Mouse (Mus musculus) erythroblast, adult 5-6 weeks (primary cell): ENCODE measurements around the gene Ifitm2. TPM values are rescaled to one million over a fixed set of nuclear protein-coding genes. Genes with fewer than 3 reads are reported as not detected.
"Not testable (repeated sequence)": the region's sequence is repeated elsewhere in the genome, so short reads cannot be mapped to it uniquely, and the experiment has no call there.

Source experiments
- ATAC-seq: replicated peaks from 2 replicates; pipeline ENCODE4 v1.8.0; 2016; ENCODE audit warnings: moderate number of reproducible peaks, mild to moderate bottlenecking, moderate TSS enrichment, inconsistent platforms; ENCODE audit not compliant: poor library complexity, low FRiP score, severe bottlenecking
- total RNA-seq, 2 experiments: library from RNA; stranded (forward) in 1 of 2; stranded (reverse) in 1 of 2; fragments of 150-400 nt in 1 of 2; fragments of 200-764, 138-1000 nt in 1 of 2; gene quantifications; 2 replicates each; pipeline versions ENCODE4 v1.2.3 to v1.2.4; 2015 to 2017; ENCODE audit warnings: low replicate concordance in 2 of 2

The Ifitm2 gene
- total RNA-seq (2015; ENCODE audit: low replicate concordance) (133 and 151 TPM in 2 replicates), total RNA-seq (2017; ENCODE audit: low replicate concordance) (41.4 and 47.4 TPM in 2 replicates)

- ATAC-seq: no peak
These were observed at the start of gene Ifitm2, which contains the start of gene Gm45717 for GRCm38 (mm10) chr7:140955758-140956555. TSS of gene Ifitm2 (minus strand) at chr7:140955987. TSS of gene Gm45717 (minus strand) at chr7:140955937.

GRCm38 (mm10) chr7:141003248-141004010 is 47.6 kb upstream of the Ifitm2 start:
- ATAC-seq: no peak

- ATAC-seq: no peak
These were observed 45.3 kb upstream of the Ifitm2 start for GRCm38 (mm10) chr7:141000881-141001708.

DNA sequence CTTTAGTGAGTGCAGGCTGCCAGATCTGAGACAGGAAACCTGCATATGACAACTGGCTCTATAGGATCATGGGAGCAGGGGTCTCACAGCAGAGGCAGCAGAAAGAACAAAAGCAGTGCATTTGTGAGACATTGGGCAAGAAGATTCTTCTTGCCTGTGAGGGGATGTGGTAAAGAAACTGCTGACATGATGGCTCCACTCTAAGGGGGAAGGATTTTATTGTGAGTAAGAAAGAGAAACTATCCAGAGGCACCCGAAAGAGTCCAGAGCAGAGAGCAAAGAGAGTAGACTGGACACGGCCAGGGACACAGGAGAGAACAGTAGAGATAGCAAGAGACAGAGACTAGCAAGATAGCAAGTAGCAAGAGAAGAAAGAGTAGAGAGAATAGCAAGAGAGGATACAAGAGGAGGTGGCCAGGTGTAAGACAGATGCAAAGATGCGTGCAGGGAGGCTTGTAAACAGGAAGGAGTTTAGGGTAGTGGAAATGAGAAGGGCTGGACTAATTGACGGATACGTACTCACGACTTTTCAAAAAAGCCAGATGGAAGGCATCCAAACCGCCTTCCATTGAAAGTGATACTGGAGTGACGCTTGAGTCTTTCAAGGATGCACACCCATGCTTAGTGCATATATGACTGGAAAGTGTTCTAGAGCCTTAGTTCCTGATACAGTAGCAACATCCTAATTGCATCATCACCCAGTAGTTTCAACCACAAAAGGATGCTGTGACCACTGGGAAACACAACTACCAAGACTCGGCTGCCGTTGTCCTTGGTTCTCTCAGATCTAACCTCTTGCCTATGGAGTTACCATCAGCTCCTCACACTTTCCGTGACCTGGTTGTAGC is 43.3 kb upstream of the Ifitm2 start:
- ATAC-seq: no peak

DNA sequence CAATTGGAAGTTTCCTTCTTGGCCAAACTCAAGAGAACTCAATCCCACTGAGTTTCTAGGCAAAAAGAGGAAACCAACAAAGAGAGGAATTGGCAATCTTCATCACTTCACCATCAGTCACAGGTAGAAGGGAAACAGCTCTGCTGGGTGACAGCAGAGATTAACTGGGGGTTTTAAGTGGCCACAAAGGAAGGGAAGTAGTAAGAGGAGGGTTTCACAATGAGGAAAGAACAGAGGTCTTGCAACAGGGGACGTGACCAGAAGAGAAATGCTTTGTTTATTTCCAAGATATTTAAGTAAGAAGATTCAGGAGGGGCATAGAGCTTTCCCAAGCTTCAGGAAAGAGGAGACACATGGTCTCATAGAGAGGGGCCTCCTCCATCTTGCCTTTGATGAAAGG is 42.0 kb upstream of the Ifitm2 start:
- ATAC-seq: no peak

GRCm38 (mm10) chr7:140991117-140991689 is 35.4 kb upstream of the Ifitm2 start:
- ATAC-seq: no peak

- no peak for ATAC-seq
These were observed 34.8 kb upstream of the Ifitm2 start for GRCm38 (mm10) chr7:140990622-140991021.

DNA sequence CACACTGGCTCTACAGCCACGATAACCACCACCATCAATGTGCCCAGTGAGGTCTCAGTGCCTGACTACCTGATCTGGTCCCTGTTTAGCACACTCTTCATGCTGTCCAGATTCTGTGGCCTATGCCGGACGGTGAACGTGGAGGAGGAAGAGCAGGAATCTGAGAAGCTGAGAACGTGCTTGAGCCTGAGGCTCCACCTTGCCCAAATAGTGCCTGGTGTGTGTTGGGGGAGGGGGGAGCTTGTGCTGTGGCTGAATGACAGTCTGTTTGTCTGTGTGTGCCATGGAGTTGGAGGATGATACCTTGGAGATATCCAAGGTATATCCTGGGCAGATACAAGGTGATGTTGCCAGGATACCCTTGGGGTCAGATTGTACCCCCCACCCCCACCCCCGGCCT is 34.4 kb upstream of the Ifitm2 start:
- no peak for ATAC-seq

DNA sequence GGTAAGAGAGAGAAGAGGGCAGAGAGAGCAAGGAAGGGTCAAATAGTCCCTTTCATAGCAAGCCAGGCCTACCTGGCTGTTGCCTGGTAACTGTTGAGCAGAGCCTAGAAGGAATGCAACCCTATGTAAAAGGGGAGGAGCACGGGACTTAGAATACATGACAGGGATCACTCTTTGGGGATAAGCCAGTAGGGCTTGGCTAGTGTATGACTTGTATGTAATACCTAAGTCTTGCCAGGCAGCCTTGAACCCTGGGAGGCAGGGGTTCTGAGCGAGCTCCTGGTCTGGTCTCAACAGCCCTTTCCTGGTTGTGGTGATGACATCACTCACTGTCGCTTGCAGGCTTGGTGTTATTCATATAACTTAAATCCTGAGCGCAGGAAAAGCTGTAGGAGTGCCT is 33.2 kb upstream of the Ifitm2 start:
- ATAC-seq: no peak

DNA sequence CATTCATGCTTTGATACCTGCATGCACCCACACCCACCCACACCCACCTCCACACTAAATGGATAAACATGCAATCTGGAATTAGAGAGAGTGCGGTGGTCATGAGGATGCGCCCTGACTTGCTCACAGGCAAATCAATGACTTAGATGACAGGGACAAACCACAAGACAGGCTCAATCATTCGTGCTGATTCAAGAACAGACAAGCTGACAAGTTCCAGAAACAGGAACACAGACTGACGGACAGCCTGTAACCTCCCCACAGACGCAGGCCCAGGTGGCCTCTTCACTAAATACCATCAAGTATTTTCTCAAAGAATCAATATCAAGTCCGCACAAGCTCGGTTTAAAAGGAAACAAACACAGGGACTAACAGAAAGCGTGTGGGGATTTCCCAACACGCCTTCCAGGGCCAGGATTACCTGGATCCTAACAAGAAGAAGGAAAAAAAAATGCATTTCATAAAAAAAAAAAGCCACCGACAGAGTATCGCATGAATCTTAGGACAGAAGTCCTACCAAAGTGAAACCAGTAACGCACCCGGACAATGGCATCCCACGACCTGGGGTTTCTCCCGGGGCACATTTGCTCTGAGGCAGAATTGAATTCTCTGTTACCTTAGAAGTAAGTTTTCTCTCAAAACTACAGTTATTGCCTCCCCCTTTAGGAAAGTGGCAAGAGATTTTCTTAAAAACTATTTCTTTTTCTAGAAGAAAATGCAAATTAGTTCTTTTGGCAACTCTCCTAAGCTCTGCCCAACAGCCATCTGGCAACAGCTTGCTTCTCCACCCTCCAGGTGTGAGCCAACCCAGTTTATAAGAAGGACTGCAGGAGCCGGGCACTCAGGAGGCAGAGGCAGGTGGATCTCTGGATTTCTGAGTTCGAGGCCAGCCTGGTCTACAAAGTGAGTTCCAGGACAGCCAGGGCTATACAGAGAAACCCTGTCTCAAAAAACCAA is 31.7 kb upstream of the Ifitm2 start:
- no peak for ATAC-seq

DNA sequence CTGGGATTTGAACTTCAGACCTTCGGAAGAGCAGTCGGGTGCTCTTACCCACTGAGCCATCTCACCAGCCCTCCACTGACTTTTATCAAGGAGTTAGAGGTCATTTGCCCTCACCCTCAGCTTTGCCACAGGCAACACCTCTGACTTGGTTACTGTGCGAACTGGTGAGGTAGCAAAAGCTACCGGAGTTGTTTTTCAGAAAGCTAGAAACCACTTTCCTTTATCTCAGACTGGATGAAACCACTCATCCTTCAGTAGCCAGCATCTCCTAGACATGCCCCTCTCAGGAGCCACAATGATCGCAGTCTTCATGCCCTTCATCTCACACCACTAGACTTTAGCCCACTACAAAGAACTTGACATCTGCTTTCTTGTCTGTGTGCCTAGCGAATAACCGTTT is 27.2 kb upstream of the Ifitm2 start:
- no peak for ATAC-seq

DNA sequence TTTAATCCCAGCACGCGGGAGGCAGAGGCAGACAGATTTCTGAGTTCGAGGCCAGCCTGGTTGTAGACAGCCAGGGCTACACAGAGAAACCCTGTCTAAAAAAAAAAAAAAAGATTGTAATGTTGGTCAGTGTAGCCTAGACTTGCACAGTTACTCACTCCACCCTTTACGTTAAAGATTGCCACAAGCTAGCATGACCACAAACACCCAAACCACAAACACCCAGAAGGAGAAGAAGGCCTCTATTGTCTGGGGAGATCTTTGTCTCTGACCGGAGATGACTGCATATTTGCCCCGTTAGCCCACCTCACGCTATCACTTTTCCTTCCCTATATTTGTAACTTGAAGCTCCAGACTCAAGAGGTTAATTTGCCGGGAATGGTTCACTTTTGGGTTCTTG is 25.9 kb upstream of the Ifitm2 start:
- ATAC-seq: no peak

DNA sequence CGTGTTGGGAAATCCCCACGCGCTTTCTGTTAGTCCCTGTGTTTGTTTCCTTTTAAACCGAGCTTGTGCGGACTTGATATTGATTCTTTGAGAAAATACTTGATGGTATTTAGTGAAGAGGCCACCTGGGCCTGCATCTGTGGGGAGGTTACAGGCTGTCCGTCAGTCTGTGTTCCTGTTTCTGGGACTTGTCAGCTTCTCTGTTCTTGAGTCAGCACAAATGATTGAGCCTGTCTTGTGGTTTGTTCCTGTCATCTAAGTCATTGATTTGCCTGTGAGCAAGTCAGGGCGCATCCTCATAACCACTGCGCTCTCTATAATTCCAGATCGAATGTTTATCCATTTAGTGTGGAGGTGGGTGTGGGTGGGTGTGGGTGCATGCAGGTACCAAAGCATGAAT is 20.9 kb upstream of the Ifitm2 start:
- not testable (repeated sequence) for ATAC-seq

- ATAC-seq: no peak
These were observed 19.7 kb upstream of the Ifitm2 start for GRCm38 (mm10) chr7:140975465-140975864.

GRCm38 (mm10) chr7:140974940-140975339 is 19.2 kb upstream of the Ifitm2 start:
- no peak for ATAC-seq

DNA sequence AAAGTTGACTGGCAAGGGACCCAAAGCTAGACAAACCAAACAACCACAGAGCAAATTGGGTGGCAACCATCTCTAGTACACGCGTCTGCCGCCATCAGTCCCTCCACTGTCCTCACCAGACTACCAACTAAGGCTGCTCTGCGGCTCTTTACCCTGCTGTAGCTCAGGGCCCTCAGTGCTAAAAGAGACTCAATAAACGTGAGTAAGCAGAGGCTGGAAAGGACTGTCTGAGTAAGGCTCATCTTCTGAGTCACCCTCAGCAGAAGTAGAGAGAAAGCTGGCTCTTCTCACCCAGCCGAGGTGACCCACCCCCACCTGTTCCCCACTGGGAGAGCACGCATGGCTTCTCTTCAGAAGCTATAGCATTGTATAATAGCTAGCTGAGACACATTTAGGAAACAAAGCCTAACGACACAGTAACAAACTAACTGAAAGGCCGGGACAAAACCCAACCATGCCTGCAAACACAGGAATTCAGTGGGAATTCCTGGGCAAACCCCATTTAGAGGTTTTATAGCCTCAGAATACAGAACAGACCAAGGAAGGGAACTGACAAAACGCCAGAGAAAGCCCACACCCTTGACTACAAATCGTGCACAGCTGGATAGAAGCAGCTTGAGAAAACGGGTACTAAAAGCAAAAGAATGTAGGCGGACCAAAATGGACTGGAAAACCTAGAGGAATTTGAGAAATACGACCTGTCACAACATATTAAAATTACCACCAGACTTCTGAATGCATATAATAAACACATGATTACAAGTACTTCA is 17.8 kb upstream of the Ifitm2 start:
- no peak for ATAC-seq
